Mouse (Mus musculus) activated CD4-positive, CD25-positive, alpha-beta regulatory T cell, adult 4 months (primary cell): Measurements from ENCODE around the gene Cnpy3. TPM values are rescaled to one million over a fixed set of nuclear protein-coding genes. Genes with fewer than 3 reads are reported as not detected.
"Not testable (repeated sequence)": the region's sequence is repeated elsewhere in the genome, so short reads cannot be mapped to it uniquely, and the experiment has no call there.

ENCODE experiments used
- ATAC-seq: one replicate; pipeline ENCODE4 v1.8.0; 2017
- polyA plus RNA-seq, 2 experiments: library from polyadenylated mRNA; unstranded; fragments of 100-300 nt; shearing (Covaris generic); gene quantifications; one replicate each; pipeline ENCODE4 v1.2.1; 2017

Cnpy3 gene
- 10 to 100 TPM; 19.2 to 21.6 TPM for polyA plus RNA-seq

GRCm38 (mm10) chr17:46751794-46752556 lies at the start of gene Cnpy3:
TSS of gene Cnpy3 (minus strand) at chr17:46752214.
- peak; percentile 95 for ATAC-seq

GRCm38 (mm10) chr17:46801761-46802160 lies 49.7 kb upstream of the Cnpy3 start:
- ATAC-seq = no peak

GRCm38 (mm10) chr17:46799680-46800079 lies 47.7 kb upstream of the Cnpy3 start:
- ATAC-seq = no peak

DNA sequence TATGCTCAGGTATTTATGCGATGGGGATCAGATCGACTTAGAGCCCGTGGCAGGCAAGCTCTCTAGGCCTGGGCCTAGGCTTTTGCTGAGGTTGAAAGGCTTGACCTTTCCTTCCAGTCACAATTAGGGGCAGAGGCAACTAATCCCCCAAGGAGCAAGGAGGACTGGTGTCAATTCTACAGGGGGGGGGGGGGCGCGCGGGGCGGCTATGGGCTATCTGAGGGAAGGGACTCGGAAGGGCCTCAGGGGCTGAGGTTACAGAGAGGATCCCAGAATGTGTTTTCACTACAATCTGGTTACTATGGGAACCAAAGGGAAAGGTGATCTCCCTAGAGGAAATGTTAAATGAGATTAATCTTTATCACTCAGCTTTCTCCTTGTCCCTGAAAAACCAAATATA lies 45.4 kb upstream of the Cnpy3 start:
- ATAC-seq = no peak

- ATAC-seq = no peak
Observed at GRCm38 (mm10) chr17:46796743-46797142, 44.7 kb upstream of the Cnpy3 start.

GRCm38 (mm10) chr17:46792963-46793362 lies 40.9 kb upstream of the Cnpy3 start:
- no peak for ATAC-seq

DNA sequence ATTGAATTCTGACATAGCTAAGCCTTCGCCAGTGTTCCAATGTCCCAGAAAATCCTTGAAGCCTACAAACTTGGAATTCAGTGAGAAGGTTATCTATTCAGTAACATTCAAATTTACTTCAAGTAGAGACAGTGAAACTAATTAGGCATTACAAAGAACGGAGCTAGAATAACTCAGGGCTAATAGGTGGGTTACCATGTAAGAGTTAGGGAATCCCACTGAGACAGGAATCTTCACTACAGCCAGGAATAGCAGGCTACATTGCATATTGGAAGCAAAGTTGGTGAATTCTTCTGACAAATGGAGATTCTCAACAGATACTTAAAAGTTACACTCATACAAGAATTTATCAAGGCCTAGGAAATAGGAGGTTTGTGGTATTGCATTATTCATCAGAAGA lies 36.0 kb upstream of the Cnpy3 start:
- ATAC-seq = not testable (repeated sequence)

- no peak for ATAC-seq
Observed at GRCm38 (mm10) chr17:46786952-46787351, 34.9 kb upstream of the Cnpy3 start.

GRCm38 (mm10) chr17:46783222-46783565 lies 31.2 kb upstream of the Cnpy3 start:
- ATAC-seq = peak; percentile 5

- ATAC-seq = peak; percentile 86
Observed at GRCm38 (mm10) chr17:46782341-46783221, 30.6 kb upstream of the Cnpy3 start, which contains the start of gene Rpl7l1. TSS of gene Rpl7l1 (minus strand) at chr17:46782672.

- no peak for ATAC-seq
Observed at GRCm38 (mm10) chr17:46781876-46782275, 29.9 kb upstream of the Cnpy3 start.

DNA sequence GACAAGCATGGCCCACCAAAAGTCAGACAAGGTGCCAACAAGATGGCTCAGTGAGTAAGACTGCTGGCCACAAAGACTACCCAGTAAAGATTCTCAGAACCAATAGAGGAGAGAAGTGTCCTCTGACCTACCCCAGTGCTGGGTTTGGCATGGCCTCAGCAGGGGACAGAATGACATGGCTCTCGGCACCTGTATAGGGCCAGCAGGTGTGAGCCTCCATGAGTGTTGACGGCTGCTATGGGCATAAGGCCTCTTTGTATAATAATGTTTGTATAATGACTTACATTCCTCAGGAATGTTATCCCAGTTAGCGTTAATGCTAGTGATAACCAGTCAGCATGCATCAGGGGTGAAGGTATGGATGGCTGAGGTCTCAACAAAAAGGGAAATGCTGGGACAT lies 24.1 kb upstream of the Cnpy3 start:
- no peak for ATAC-seq

GRCm38 (mm10) chr17:46775070-46775469 lies 23.1 kb upstream of the Cnpy3 start:
- no peak for ATAC-seq

DNA sequence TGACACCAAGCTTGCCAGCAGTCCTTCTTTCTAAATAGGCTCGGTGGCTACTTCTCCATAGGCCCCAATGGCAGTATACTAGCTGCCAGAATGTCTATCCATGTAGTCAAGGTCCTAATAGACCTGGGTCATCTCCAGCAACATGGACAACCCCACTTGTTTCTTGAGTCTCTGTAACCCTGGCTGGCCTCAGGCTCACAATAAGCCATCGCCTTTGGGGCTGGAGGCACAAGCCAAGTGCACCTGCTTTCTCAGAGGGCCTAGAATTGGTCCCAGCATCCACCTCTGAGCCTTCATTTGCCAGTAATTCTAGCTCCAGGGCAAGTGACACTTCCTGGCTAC lies 22.1 kb upstream of the Cnpy3 start:
- ATAC-seq = no peak

DNA sequence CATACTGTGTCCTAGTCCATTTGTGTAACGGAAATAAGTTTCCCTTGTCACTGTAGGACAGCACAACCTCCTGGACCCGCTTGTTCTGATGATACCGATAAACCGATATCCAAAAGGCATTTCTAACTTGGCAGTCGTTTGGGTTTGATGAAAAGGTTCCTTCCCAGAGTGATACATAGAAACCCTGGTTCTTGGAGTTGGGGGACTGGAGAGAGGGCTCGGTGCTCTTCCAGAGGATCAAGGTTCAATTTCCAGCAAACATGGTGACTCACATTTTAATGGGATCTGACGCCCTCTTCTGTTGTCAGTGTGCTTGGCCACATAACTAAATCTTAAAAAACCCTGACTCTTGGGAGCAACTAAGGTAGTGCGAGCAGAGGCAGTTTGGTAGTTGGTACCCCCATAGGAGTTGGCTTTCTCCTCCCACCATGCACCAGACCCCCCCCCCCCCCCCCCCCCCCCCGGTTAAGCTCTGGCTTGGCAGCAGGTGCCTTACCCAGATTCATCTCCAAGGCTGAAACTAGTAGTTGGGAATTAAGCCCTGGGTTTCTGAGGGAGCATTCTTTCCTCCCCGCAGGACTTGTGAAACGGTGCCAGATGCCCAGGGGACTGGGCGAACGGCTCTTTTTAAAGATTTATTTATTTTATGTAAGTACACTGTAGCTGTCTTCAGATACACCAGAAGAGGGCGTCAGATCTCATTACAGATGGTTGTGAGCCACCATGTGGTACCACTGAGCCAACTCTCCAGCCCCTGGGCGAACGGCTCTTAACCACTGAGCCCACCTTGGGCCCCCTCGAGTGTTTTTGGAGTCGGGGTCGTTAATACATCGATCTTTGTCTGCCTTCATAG lies 21.5 kb upstream of the Cnpy3 start:
- ATAC-seq = peak; percentile 12

GRCm38 (mm10) chr17:46772404-46773277 lies 20.6 kb upstream of the Cnpy3 start, which contains the start of gene 2310039H08Rik:
TSS of gene 2310039H08Rik (plus strand) at chr17:46772635.
- ATAC-seq = peak; percentile 80

DNA sequence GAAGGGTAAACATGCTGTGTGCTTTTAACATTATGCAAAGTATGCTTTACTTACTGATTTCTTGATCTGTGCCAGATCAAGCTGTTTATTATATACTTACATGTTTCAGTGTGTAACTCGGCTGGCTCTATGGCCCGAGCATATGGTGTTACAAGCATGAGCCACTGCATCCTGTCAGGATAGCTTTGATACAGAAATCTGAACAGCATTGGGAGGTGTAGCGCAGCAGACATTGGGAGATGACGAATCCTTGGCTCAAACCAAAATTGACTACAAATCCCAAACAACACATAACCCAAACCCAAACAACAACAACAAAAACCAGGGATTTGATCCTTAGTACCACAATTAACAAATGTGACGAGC lies 20.0 kb upstream of the Cnpy3 start:
- peak; percentile 15 for ATAC-seq

- ATAC-seq = no peak
Observed at GRCm38 (mm10) chr17:46771616-46772015, 19.6 kb upstream of the Cnpy3 start.

- no peak for ATAC-seq
Observed at GRCm38 (mm10) chr17:46771025-46771424, 19.0 kb upstream of the Cnpy3 start.

GRCm38 (mm10) chr17:46770546-46770945 lies 18.5 kb upstream of the Cnpy3 start:
- ATAC-seq = no peak

- ATAC-seq = no peak
Observed at GRCm38 (mm10) chr17:46767868-46768267, 15.9 kb upstream of the Cnpy3 start.

- ATAC-seq = not testable (repeated sequence)
Observed at GRCm38 (mm10) chr17:46764916-46765315, 12.9 kb upstream of the Cnpy3 start.
